Mouse (Mus musculus): Measurements from ENCODE around the gene Shkbp1. TPM values are rescaled to one million over a fixed set of nuclear protein-coding genes. Genes with fewer than 3 reads are reported as not detected.

The Shkbp1 gene
- polyA plus RNA-seq, 1 experiment: 214 TPM

DNA sequence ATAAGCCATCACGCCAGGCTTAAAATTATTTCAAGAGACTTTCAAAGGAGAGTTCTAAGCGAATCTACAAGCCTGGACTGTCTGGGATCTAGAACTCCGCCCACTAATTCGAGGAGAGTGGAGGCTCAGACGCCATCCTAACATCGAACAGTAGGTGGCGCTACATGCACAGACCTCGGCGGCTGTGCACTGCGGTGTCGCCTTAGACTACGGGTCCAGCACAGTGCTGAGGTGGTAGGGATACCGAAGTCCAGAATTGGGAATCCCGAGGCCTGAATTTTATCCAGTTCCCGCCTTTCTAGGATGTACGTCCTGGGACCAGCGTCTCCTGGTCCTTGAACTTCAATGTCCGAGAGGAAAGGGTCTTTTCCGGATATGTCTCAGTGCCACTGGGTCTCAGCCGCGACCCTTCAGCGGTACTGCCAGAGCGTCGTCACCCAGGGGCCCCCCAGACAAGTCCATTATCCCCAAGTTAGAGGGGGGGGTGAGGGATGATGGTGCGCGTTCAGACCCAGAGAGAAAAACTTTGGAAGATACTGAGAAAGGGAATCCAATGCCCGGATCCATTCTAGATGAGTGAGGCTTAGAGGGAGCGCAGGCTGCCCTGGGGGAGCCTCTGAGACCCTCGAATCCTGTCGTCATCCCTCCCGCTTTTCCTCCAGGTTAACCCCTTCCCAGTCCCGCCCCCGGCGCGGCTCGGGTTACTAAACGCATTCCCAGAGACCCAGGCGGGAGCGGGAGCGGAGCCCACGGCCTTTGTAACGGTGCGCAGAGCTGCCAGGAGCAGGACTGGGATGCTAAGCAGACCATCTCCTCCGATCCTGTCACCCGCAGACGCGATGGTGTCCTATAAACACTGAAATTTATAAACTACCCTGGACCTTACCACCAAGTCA is 19.6 kb downstream of the Shkbp1 start:
- Histone ChIP-seq H3K9me3 (no peaks in the 10 kb centered on the region), H3K4me3 (replicated peaks) (peak overlapping the region; percentile 75), H3K36me3 (replicated peaks; ENCODE audit: low read length) (peaks cover 2% of the 10 kb centered on the region), H3K27me3 (replicated peaks) (peaks cover 89% of the 10 kb centered on the region), H3K4me1 (peaks cover 65% of the 10 kb centered on the region)
- TF ChIP-seq FLI1 (IDR thresholded peaks at IDR 0.05; ENCODE audit: low read length): no peak
- no peak for TF ChIP-seq GATA1 (IDR thresholded peaks at IDR 0.05; ENCODE audit: borderline replicate concordance, low read length)

GRCm38 (mm10) chr7:27335011-27335720 is 20.7 kb downstream of the Shkbp1 start:
- Histone ChIP-seq H3K36me3 (replicated peaks; ENCODE audit: low read length) (no peaks in the 10 kb centered on the region), H3K4me1 (peaks cover 75% of the 10 kb centered on the region), H3K27me3 (replicated peaks) (peaks cover 91% of the 10 kb centered on the region)

GRCm38 (mm10) chr7:27334405-27334911 is 21.4 kb downstream of the Shkbp1 start:
- peak overlapping the region; percentile 91 for H3K4me3 ChIP-seq (replicated peaks)
- no peaks in the 10 kb centered on the region for H3K36me3 ChIP-seq (replicated peaks; ENCODE audit: low read length)
- no peaks in the 10 kb centered on the region for H3K9me3 ChIP-seq
- H3K4me1 ChIP-seq: peaks cover 82% of the 10 kb centered on the region
- TF ChIP-seq GATA1 (IDR thresholded peaks at IDR 0.05; ENCODE audit: borderline replicate concordance, low read length): no peak
- TF ChIP-seq FLI1 (IDR thresholded peaks at IDR 0.05; ENCODE audit: low read length): no peak
- peaks cover 93% of the 10 kb centered on the region for H3K27me3 ChIP-seq (replicated peaks)

More at GRCm38 (mm10) chr7:27335011-27335720, 20.7 kb downstream of the Shkbp1 start:
- H3K4me3 ChIP-seq (replicated peaks): peak overlapping the region; percentile 91
- no peaks in the 10 kb centered on the region for H3K9me3 ChIP-seq
- no peak for TF ChIP-seq FLI1 (IDR thresholded peaks at IDR 0.05; ENCODE audit: low read length)
- TF ChIP-seq GATA1 (IDR thresholded peaks at IDR 0.05; ENCODE audit: borderline replicate concordance, low read length): no peak

GRCm38 (mm10) chr7:27333316-27333941 is 22.4 kb downstream of the Shkbp1 start:
- Histone ChIP-seq H3K4me3 (replicated peaks) (peak overlapping the region; percentile 91), H3K9me3 (no peaks in the 10 kb centered on the region), H3K27me3 (replicated peaks) (peaks cover 93% of the 10 kb centered on the region), H3K4me1 (peaks cover 92% of the 10 kb centered on the region), H3K36me3 (replicated peaks; ENCODE audit: low read length) (no peaks in the 10 kb centered on the region)
- no peak for TF ChIP-seq GATA1 (IDR thresholded peaks at IDR 0.05; ENCODE audit: borderline replicate concordance, low read length)
- no peak for TF ChIP-seq FLI1 (IDR thresholded peaks at IDR 0.05; ENCODE audit: low read length)

- H3K9me3 ChIP-seq: 0 out of 2 replicates have a peak, but pooled peaks cover under 1% of the 10 kb centered on the region
- TF ChIP-seq GATA1 (IDR thresholded peaks at IDR 0.05; ENCODE audit: borderline replicate concordance, low read length) (no peak), FLI1 (IDR thresholded peaks at IDR 0.05; ENCODE audit: low read length) (no peak)
- no peaks in the 10 kb centered on the region for H3K36me3 ChIP-seq (replicated peaks; ENCODE audit: low read length)
- H3K27me3 ChIP-seq (replicated peaks): peaks cover 91% of the 10 kb centered on the region
- H3K4me1 ChIP-seq: peaks cover 88% of the 10 kb centered on the region
- H3K4me3 ChIP-seq (replicated peaks): peak overlapping the region; percentile 91
Observed at GRCm38 (mm10) chr7:27332353-27333199, 23.2 kb downstream of the Shkbp1 start.

- Histone ChIP-seq H3K36me3 (replicated peaks; ENCODE audit: low read length) (no peaks in the 10 kb centered on the region), H3K4me1 (peaks cover 82% of the 10 kb centered on the region), H3K27me3 (replicated peaks) (peaks cover 91% of the 10 kb centered on the region), H3K9me3 (0 out of 2 replicates have a peak, but pooled peaks cover 3% of the 10 kb centered on the region), H3K4me3 (replicated peaks) (peak overlapping the region; percentile 91)
- no peak for TF ChIP-seq FLI1 (IDR thresholded peaks at IDR 0.05; ENCODE audit: low read length)
- TF ChIP-seq GATA1 (IDR thresholded peaks at IDR 0.05; ENCODE audit: borderline replicate concordance, low read length): no peak
Observed at GRCm38 (mm10) chr7:27331854-27332253, 24.0 kb downstream of the Shkbp1 start.

DNA sequence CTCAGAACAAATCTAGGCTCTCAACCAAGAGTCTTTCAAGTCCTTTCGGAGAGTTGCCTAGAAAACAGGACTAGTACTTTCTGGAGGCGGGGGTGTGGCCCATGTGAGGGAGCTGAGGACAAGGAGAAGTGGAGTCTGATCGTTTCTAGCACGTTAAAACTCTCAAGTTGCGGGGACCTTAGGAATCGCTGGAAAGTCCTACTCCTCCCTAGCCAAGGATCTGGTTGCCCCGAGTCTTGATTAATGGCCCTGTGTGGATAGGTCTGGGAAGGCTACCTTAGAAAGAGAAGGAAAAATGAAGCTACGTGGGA is 24.3 kb downstream of the Shkbp1 start:
- Histone ChIP-seq H3K4me3 (replicated peaks) (peak overlapping the region; percentile 91), H3K36me3 (replicated peaks; ENCODE audit: low read length) (no peaks in the 10 kb centered on the region), H3K4me1 (peaks cover 82% of the 10 kb centered on the region), H3K27me3 (replicated peaks) (peaks cover 91% of the 10 kb centered on the region), H3K9me3 (peaks cover 5% of the 10 kb centered on the region; the same call in 1 of the 2 replicates)
- TF ChIP-seq GATA1 (IDR thresholded peaks at IDR 0.05; ENCODE audit: borderline replicate concordance, low read length) (no peak), FLI1 (IDR thresholded peaks at IDR 0.05; ENCODE audit: low read length) (no peak)

DNA sequence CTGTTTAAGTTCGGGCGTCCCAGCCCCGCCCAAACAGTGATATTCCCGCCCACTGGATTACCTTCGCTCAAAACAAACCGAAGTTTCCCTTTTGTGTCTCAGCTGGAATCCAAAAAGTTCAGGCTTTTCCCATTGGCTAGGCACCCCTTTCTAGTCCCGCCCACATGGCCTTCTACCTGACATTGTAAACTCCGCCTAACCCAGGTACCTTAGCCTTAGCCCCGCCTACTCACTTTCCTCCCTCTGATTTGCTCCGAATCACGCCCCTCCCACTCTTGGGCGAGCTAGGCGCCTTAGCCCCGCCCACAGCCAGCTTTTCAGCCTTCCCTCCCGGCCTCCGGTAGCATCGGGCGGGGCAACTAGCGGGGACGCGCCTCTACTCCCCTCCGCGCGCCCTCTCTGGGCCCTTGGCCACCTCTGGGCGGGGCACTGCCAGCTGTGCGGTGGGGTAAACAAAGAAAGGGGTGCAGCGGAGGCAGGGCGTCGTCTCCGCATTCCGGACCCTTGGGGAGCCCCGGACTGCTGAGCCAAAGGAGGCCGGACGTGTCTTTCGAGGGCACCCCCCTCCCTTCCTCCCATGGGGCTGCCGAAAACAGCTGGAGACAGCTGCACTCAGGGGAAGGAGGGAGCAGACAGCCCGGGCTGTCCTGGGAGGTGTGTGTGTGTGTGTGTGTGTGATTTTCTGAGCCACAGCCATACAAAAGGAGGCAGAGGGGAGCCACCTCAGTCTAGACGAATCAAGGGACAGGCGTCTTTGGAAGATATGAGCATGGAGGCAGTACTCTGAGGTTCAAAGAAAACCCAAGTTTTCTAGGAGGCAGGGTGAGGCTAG is 24.9 kb downstream of the Shkbp1 start:
- peaks cover 82% of the 10 kb centered on the region for H3K4me1 ChIP-seq
- no peaks in the 10 kb centered on the region for H3K36me3 ChIP-seq (replicated peaks; ENCODE audit: low read length)
- peaks cover 9% of the 10 kb centered on the region; the same call in 1 of the 2 replicates for H3K9me3 ChIP-seq
- no peak for TF ChIP-seq GATA1 (IDR thresholded peaks at IDR 0.05; ENCODE audit: borderline replicate concordance, low read length)
- H3K27me3 ChIP-seq (replicated peaks): peaks cover 92% of the 10 kb centered on the region
- H3K4me3 ChIP-seq (replicated peaks): peak overlapping the region; percentile 91
